Mouse (Mus musculus): Measurements from ENCODE around the gene Prr15l. TPM values are rescaled to one million over a fixed set of nuclear protein-coding genes. Genes with fewer than 3 reads are reported as not detected.

Prr15l gene
- polyA plus RNA-seq, 1 experiment from 2014 or later = 116 TPM

DNA sequence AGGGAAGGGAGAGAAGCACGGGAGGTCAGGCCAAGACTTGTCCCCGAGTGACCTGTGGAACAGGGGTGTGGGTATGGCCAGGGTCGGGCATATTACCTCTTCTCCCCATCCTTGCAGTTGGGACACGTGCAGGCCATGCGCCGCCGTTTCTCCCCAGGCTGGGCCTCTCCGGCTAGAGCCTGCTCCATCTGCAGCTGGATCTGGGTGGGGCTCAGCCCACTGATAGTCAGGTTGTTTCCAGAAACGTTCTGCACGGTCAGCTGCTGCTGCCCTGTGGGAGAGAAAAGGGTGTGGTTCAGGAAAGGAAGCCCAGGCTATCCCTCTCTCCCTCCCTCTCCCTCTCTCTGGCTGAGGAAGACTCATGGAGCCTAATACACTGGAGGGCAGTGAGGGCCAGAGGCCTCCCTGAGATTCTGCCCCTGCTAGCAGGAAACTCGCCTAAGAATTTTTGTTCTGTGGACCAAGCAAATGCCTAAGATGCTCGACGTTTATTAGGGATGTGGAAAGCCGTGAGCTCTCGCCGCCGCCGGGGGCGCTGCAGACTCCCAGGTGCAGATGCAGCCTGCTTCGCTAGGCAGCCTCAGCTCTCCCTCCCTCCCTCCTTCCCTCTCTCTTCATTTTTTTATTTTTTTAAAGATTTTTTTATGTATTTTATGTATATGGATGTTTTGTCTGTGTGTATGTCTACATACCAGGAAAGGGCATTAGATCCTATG is 28.3 kb downstream of the Prr15l start:
- no peaks in the 10 kb centered on the region for H3K27me3 ChIP-seq (replicated peaks; ENCODE audit: control insufficient read depth, insufficient read depth, low read length)
- H3K4me3 ChIP-seq (ENCODE audit: low read length) = no peak overlapping the region
- H3K4me2 ChIP-seq (ENCODE audit: low read depth, low read length) = no peak overlapping the region
- H3K9me3 ChIP-seq (ENCODE audit: control insufficient read depth, low read length) = no peaks in the 10 kb centered on the region
- H3K27ac ChIP-seq (ENCODE audit: low read length) = peak overlapping the region; percentile 40
- no peak overlapping the region for H3K9ac ChIP-seq (ENCODE audit: low read depth, low read length)
- H3K4me1 ChIP-seq (ENCODE audit: control insufficient read depth, insufficient read depth, low read length) = peaks cover 4% of the 10 kb centered on the region; the same call in 1 of the 2 replicates
- peaks cover 25% of the 10 kb centered on the region for H3K36me3 ChIP-seq (ENCODE audit: control insufficient read depth, insufficient read depth, low read length)
- ATAC-seq = peak; percentile 87
- WGBS = 52% methylated on average over 20 of the region's 20 CpGs

DNA sequence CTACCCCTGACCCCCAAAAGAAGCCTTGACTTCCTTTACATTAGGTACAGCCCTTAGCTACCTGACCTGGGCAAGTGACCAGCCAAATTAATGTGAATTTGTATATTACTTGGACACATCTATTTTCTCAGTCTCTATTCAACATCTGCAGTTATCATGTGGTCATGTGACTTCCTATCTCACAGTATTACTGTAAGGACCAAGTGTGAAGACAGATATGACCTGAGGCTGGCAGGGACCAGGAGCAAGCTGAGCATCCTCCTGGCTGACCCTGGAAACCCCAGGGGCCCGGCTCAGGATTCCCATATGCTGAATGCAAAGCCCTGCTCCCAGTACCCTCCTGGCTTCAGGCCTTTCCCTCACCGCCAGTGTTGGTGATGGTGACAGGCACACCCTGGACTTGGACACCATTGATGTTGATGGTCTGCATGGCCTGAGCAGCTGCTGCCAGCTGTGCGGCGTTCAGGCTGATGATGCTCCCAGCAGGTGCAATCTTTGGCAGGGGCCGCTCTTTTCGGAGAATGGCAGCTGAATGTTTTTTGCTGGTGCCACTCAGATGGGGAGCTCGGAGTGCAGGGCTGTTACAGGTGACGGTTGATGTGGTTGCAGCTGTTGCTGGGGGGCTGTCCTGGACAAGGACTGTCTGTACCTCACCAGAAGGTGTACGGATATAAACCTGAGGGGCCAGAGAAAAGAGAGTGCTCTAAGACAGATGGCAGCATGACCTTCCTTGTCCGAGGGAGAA is 29.3 kb downstream of the Prr15l start:
- Histone ChIP-seq H3K4me2 (ENCODE audit: low read depth, low read length) (no peak overlapping the region), H3K27ac (ENCODE audit: low read length) (no peak overlapping the region), H3K27me3 (replicated peaks; ENCODE audit: control insufficient read depth, insufficient read depth, low read length) (no peaks in the 10 kb centered on the region), H3K9ac (ENCODE audit: low read depth, low read length) (no peak overlapping the region), H3K4me1 (ENCODE audit: control insufficient read depth, insufficient read depth, low read length) (peaks cover 4% of the 10 kb centered on the region; the same call in 1 of the 2 replicates), H3K36me3 (ENCODE audit: control insufficient read depth, insufficient read depth, low read length) (peaks cover 30% of the 10 kb centered on the region), H3K9me3 (ENCODE audit: control insufficient read depth, low read length) (no peaks in the 10 kb centered on the region), H3K4me3 (ENCODE audit: low read length) (no peak overlapping the region)
- WGBS = 90% methylated on average over 10 of the region's 10 CpGs
- no peak for ATAC-seq

DNA sequence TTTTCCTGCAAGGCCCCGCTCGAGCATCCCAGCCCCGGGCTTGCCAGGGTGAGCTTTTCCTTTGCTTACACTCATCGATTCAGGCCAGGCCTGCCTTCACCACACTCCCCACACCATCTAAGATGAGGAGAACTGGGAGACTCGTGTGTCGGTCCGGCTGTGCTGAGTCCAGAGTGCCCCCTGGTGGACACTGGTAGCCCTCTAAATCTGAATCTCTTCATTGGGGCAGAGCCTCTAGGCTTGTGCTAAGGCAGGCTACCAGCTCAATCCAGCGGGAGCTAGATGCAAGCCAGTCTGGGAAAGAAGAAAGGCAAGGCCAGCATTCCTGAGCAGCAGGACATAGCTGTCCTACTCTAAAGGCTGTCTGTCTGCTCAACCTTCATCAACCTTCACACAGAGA is 35.7 kb downstream of the Prr15l start:
- no peaks in the 10 kb centered on the region for H3K27me3 ChIP-seq (replicated peaks; ENCODE audit: control insufficient read depth, insufficient read depth, low read length)
- peak; percentile 58 for ATAC-seq
- H3K27ac ChIP-seq (ENCODE audit: low read length) = no peak overlapping the region
- peaks cover 20% of the 10 kb centered on the region for H3K4me1 ChIP-seq (ENCODE audit: control insufficient read depth, insufficient read depth, low read length)
- 21% methylated on average over 8 of the region's 8 CpGs for WGBS
- H3K9me3 ChIP-seq (ENCODE audit: control insufficient read depth, low read length) = no peaks in the 10 kb centered on the region
- peaks cover 22% of the 10 kb centered on the region for H3K36me3 ChIP-seq (ENCODE audit: control insufficient read depth, insufficient read depth, low read length)
- no peak overlapping the region for H3K9ac ChIP-seq (ENCODE audit: low read depth, low read length)
- no peak overlapping the region for H3K4me2 ChIP-seq (ENCODE audit: low read depth, low read length)
- no peak overlapping the region for H3K4me3 ChIP-seq (ENCODE audit: low read length)

DNA sequence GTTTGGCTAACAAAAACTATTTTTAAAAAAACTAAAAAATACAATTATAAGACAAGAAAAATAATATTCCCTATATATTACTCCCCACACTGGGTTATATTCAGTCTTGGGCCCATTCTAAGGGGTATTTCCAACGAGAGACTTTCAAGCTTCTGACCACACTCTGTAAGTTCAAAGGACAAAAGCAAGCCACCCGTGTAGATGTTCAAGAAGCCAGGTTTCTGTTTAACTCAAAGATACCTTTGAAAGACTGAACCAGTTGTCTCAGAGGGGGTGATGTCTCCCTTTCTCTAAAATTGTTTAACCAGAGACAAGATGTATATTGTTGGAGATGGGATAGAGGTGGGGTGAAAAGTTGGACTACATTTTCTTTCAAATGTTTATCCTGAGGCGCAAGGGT is 38.3 kb downstream of the Prr15l start:
- 76% methylated on average over 3 of the region's 3 CpGs for WGBS
- H3K9me3 ChIP-seq (ENCODE audit: control insufficient read depth, low read length) = no peaks in the 10 kb centered on the region
- H3K4me2 ChIP-seq (ENCODE audit: low read depth, low read length) = no peak overlapping the region
- H3K9ac ChIP-seq (ENCODE audit: low read depth, low read length) = no peak overlapping the region
- H3K36me3 ChIP-seq (ENCODE audit: control insufficient read depth, insufficient read depth, low read length) = peaks cover 13% of the 10 kb centered on the region; the same call in 1 of the 2 replicates
- no peak overlapping the region for H3K27ac ChIP-seq (ENCODE audit: low read length)
- H3K27me3 ChIP-seq (replicated peaks; ENCODE audit: control insufficient read depth, insufficient read depth, low read length) = no peaks in the 10 kb centered on the region
- ATAC-seq = no peak
- H3K4me1 ChIP-seq (ENCODE audit: control insufficient read depth, insufficient read depth, low read length) = peaks cover 41% of the 10 kb centered on the region
- no peak overlapping the region for H3K4me3 ChIP-seq (ENCODE audit: low read length)

DNA sequence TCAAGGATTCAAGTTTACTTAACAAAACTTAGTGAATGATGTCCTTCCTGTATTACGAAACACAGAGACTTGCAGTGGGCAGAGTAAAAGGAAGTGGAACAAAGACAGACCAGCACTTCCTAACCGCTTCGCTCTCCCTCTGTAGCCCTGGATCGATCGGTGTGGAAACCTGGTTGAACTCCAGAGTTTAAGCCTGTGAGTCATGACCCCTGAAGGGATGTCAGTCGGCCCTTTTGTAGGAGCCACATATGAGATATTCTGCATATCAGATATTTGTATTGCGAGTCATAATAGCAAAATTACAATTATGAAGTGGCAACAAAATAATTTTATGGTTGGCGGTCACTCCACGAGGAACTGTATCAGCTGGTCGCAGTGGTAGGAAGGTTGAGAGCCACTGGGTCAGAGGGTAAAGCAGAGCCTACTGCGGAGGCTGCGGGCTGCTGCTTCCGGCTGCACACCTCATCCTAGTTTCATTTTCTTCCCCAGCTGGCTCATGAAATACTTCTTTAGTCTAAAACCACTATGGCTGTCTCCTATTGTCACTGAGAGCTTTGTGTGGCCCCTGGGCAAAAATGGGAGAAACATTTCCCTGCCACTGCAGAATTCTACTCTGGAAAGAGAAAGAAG is 39.1 kb downstream of the Prr15l start:
- WGBS = 64% methylated on average over 13 of the region's 13 CpGs
- Histone ChIP-seq H3K36me3 (ENCODE audit: control insufficient read depth, insufficient read depth, low read length) (0 out of 2 replicates have a peak, but pooled peaks cover 5% of the 10 kb centered on the region), H3K4me1 (ENCODE audit: control insufficient read depth, insufficient read depth, low read length) (peaks cover 41% of the 10 kb centered on the region), H3K4me2 (ENCODE audit: low read depth, low read length) (0 out of 2 replicates have a peak overlapping the region, but pooled peaks have one; percentile 12), H3K27me3 (replicated peaks; ENCODE audit: control insufficient read depth, insufficient read depth, low read length) (no peaks in the 10 kb centered on the region), H3K9me3 (ENCODE audit: control insufficient read depth, low read length) (no peaks in the 10 kb centered on the region), H3K9ac (ENCODE audit: low read depth, low read length) (peak overlapping the region; percentile 9; the same call in 1 of the 2 replicates), H3K27ac (ENCODE audit: low read length) (peak overlapping the region; percentile 59), H3K4me3 (ENCODE audit: low read length) (peak overlapping the region; percentile 2)
- peak; percentile 35; the same call in 1 of the 2 replicates for ATAC-seq

DNA sequence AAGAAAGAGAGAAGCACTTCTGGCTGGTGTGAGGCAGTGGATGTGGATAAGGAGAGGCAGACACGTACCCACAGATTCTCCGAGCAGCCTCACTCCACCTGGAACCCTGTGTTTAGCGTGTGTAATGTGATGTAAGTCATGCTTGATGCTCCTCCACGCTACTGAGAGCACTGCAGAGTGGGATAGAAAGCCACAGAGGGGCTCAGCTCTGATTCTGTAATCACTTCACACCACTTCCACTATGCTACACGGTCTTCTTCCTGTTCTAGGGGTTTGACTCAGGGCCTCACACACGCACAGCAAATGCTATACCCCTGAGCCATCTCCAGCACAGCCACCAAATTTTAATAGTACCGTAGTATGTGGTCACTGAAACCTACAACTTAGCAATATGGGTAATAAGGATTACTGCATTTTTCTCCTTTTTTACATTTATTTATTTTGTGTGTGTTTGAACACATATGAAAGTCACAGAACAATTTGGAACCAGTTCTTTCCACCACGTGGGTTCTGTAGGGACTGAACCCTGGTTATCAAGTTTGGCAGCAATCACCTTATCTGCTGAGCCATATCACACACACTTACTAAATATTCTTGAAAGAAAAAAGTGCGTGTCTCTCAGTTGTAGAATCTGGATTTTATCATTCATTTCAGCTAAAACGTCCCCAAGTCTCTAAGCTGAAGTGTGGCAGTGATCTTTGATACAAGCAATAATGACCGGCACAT is 39.8 kb downstream of the Prr15l start:
- Histone ChIP-seq H3K9me3 (ENCODE audit: control insufficient read depth, low read length) (no peaks in the 10 kb centered on the region), H3K27ac (ENCODE audit: low read length) (peak overlapping the region; percentile 59), H3K36me3 (ENCODE audit: control insufficient read depth, insufficient read depth, low read length) (0 out of 2 replicates have a peak, but pooled peaks cover 5% of the 10 kb centered on the region), H3K27me3 (replicated peaks; ENCODE audit: control insufficient read depth, insufficient read depth, low read length) (no peaks in the 10 kb centered on the region), H3K4me2 (ENCODE audit: low read depth, low read length) (0 out of 2 replicates have a peak overlapping the region, but pooled peaks have one; percentile 22), H3K4me3 (ENCODE audit: low read length) (no peak overlapping the region; the same call in 1 of the 2 replicates), H3K9ac (ENCODE audit: low read depth, low read length) (peak overlapping the region; percentile 9; the same call in 1 of the 2 replicates), H3K4me1 (ENCODE audit: control insufficient read depth, insufficient read depth, low read length) (peaks cover 41% of the 10 kb centered on the region)
- 72% methylated on average over 11 of the region's 11 CpGs for WGBS
- no peak for ATAC-seq

DNA sequence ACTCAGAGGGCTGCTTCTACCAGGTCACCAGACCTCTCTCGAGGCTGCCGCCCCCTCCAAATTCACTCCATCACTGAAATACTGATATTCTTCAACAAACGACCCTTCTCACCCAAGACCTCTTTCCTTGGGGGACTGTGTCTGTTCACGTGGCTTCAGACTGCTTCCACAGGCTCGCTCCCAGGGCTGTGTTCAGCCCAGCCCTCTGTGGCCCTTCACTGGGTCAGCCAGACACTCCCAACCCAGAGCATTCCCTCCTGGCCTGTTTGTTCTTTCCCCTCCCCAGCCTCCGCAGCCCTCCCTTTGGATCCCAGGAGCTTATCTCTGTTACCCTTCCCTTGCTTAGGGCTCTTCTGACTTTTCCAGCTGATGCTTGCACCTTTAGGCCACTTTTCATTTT is 40.6 kb downstream of the Prr15l start:
- 41% methylated on average over 6 of the region's 6 CpGs for WGBS
- no peak overlapping the region for H3K27ac ChIP-seq (ENCODE audit: low read length)
- no peak for ATAC-seq
- H3K4me2 ChIP-seq (ENCODE audit: low read depth, low read length) = no peak overlapping the region
- peaks cover 38% of the 10 kb centered on the region for H3K4me1 ChIP-seq (ENCODE audit: control insufficient read depth, insufficient read depth, low read length)
- H3K9ac ChIP-seq (ENCODE audit: low read depth, low read length) = no peak overlapping the region
- H3K36me3 ChIP-seq (ENCODE audit: control insufficient read depth, insufficient read depth, low read length) = 0 out of 2 replicates have a peak, but pooled peaks cover 5% of the 10 kb centered on the region
- H3K9me3 ChIP-seq (ENCODE audit: control insufficient read depth, low read length) = no peaks in the 10 kb centered on the region
- H3K27me3 ChIP-seq (replicated peaks; ENCODE audit: control insufficient read depth, insufficient read depth, low read length) = no peaks in the 10 kb centered on the region
- no peak overlapping the region for H3K4me3 ChIP-seq (ENCODE audit: low read length)

DNA sequence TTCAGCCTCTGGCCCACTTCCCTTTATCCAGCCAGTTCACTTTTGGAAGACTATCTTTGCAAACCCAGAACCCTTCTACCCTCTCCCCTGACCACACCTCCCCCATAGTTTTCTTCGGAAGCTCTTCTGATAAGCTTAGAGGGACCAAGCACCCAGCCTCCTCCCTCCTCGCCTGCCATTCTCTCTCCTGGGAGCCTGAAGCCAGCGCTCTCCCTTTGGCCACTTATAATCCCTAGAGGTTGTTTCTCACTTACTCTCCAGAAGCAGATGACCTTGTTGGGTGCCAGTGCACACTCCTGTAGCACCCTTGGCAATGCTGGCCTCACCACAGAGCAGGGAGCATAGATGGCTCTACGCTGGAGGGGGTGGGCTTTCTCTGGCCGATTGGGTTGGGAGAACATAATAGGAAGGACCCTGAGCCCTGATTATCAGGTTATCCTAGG is 41.4 kb downstream of the Prr15l start:
- Histone ChIP-seq H3K27ac (ENCODE audit: low read length) (peak overlapping the region; percentile 61), H3K4me1 (ENCODE audit: control insufficient read depth, insufficient read depth, low read length) (peaks cover 34% of the 10 kb centered on the region), H3K27me3 (replicated peaks; ENCODE audit: control insufficient read depth, insufficient read depth, low read length) (no peaks in the 10 kb centered on the region), H3K4me3 (ENCODE audit: low read length) (no peak overlapping the region), H3K4me2 (ENCODE audit: low read depth, low read length) (no peak overlapping the region), H3K9me3 (ENCODE audit: control insufficient read depth, low read length) (no peaks in the 10 kb centered on the region), H3K36me3 (ENCODE audit: control insufficient read depth, insufficient read depth, low read length) (0 out of 2 replicates have a peak, but pooled peaks cover 2% of the 10 kb centered on the region), H3K9ac (ENCODE audit: low read depth, low read length) (peak overlapping the region; percentile 37; the same call in 1 of the 2 replicates)
- whole genome bisulfite sequencing = 61% methylated on average over 5 of the region's 5 CpGs
- no peak for ATAC-seq

All from intestine, embryonic 16.5 days (tissue).